Mouse (Mus musculus): ENCODE measurements around the gene Dap.

The Dap gene

GRCm38 (mm10) chr15:31237898-31238297, 13.8 kb downstream of the Dap start:
- no peak for DNase-seq

GRCm38 (mm10) chr15:31238611-31239010, 14.5 kb downstream of the Dap start:
- DNase-seq, result no peak

GRCm38 (mm10) chr15:31239713-31240112, 15.6 kb downstream of the Dap start:
- no peak for DNase-seq

- DNase-seq, result no peak
These were observed 16.1 kb downstream of the Dap start for GRCm38 (mm10) chr15:31240181-31240580.

GRCm38 (mm10) chr15:31243260-31243659, 19.1 kb downstream of the Dap start:
- no peak for DNase-seq

- DNase-seq, result no peak
These were observed 20.8 kb downstream of the Dap start for GRCm38 (mm10) chr15:31244696-31245445.

GRCm38 (mm10) chr15:31245934-31246333, 21.8 kb downstream of the Dap start:
- DNase-seq, result peak in 1 of 2 experiments; percentile 50

GRCm38 (mm10) chr15:31247035-31247434, 22.9 kb downstream of the Dap start:
- DNase-seq, result no peak

- no peak for DNase-seq
These were observed 24.8 kb downstream of the Dap start for GRCm38 (mm10) chr15:31248882-31249281.

GRCm38 (mm10) chr15:31250027-31250426, 25.9 kb downstream of the Dap start:
- DNase-seq, result no peak

GRCm38 (mm10) chr15:31250676-31251075, 26.6 kb downstream of the Dap start:
- DNase-seq, result no peak

GRCm38 (mm10) chr15:31251189-31251588, 27.1 kb downstream of the Dap start:
- no peak for DNase-seq

GRCm38 (mm10) chr15:31252590-31253311, 28.6 kb downstream of the Dap start:
- DNase-seq, result no peak

GRCm38 (mm10) chr15:31253380-31253779, 29.3 kb downstream of the Dap start:
- DNase-seq, result no peak

- DNase-seq, result no peak
These were observed 29.8 kb downstream of the Dap start for GRCm38 (mm10) chr15:31253963-31254362.

GRCm38 (mm10) chr15:31254939-31255535, 30.9 kb downstream of the Dap start:
- DNase-seq, result no peak

GRCm38 (mm10) chr15:31255762-31256161, 31.6 kb downstream of the Dap start:
- DNase-seq, result no peak

- no peak for DNase-seq
These were observed 33.2 kb downstream of the Dap start for GRCm38 (mm10) chr15:31257329-31257728.

GRCm38 (mm10) chr15:31258029-31258692, 34.0 kb downstream of the Dap start:
- peak; percentile 42 to 82 for DNase-seq

- DNase-seq, result peak in 1 of 2 experiments; percentile 29
These were observed 34.8 kb downstream of the Dap start for GRCm38 (mm10) chr15:31258693-31259439.

GRCm38 (mm10) chr15:31261094-31261493, 37.0 kb downstream of the Dap start:
- DNase-seq, result no peak

- DNase-seq, result no peak
These were observed 38.2 kb downstream of the Dap start for GRCm38 (mm10) chr15:31262361-31262760.

GRCm38 (mm10) chr15:31264827-31265226, 40.7 kb downstream of the Dap start:
- peak; percentile 75 to 82 for DNase-seq

All from lung, postnatal 4 days (tissue).